Mouse (Mus musculus): ENCODE results near the gene Ntm.

DNA sequence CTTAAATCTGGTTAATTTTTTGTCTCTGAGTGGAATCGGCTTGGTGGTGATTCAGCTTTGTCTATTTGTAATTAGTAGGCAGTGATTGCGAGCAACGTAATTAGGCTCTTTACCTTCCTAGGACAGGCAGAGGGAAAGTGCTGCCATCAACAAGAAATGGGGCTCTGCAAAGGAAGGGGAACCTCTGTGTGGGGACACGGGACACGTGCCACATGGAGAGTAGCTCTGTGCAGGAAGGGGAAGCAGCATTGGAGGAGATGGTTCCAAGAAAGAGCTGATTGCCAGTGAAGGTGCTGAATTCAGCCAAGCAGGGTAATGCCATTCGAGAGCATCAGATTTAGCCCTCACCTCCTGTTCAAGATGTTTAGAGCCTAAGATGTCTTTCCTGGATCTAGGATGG is 936.5 kb downstream of the Ntm start:
- TF ChIP-seq POLR2A (IDR thresholded peaks at IDR 0.05; ENCODE audit: insufficient read depth, low read depth, low read length) (no peak), EP300 (IDR thresholded peaks at IDR 0.05; ENCODE audit: insufficient read depth, low read depth, low read length) (no peak), CTCF (IDR thresholded peaks at IDR 0.05) (no peak)

All from heart, adult 2 months (tissue).